Mouse (Mus musculus): ENCODE measurements around the gene Slc35e3. TPM values are rescaled to one million over a fixed set of nuclear protein-coding genes. Genes with fewer than 3 reads are reported as not detected.

Slc35e3 gene
- total and polyA plus RNA-seq, 3 experiments = 2.2 to 9.7 (median 5.0) TPM

DNA sequence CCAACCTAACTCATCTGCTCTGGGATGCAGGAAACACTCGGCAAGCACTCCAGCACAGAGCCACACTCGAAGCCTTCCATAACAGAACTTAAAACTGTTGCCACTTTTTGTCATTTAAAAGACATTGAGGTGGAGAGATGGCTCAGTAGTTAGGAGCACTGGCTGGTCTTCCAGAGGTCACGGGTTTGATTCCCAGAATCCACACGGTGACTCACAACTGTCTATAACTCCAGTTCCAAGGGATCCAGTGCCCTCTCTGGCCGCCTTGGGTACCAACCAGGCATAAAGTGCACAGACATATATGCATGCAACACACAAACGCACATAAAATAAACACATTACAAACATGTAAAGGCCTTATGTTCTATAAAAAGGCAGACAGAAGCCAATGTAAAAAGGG, 15.4 kb upstream of the Slc35e3 start:
- Histone ChIP-seq H3K4me3 (replicated peaks in 1 of 3; ENCODE audit: low read depth in 2 of 3, low read length in 2 of 3, poor library complexity in 1 of 3) (no peak overlapping the region), H3K4me1 (ENCODE audit: control insufficient read depth in 1 of 2, insufficient read depth in 2 of 2) (no peaks in the 10 kb centered on the region), H3K4me2 (ENCODE audit: insufficient read depth, low read depth, poor library complexity, severe bottlenecking) (no peak overlapping the region), H3K27me3 (replicated peaks) (no peaks in the 10 kb centered on the region), H3K9ac (ENCODE audit: insufficient read depth, low read depth) (no peak overlapping the region), H3K36me3 (replicated peaks in 1 of 2; ENCODE audit: control insufficient read depth in 1 of 2, insufficient read depth in 1 of 2, low read length in 1 of 2) (peaks cover 76 to 92% of the 10 kb centered on the region in 2 experiments), H3K27ac (ENCODE audit: insufficient read depth, low read depth) (no peak overlapping the region), H3K9me3 (replicated peaks; ENCODE audit: low read length) (no peaks in the 10 kb centered on the region), H3K79me2 (replicated peaks; ENCODE audit: control insufficient read depth, extremely low read depth, insufficient read depth, poor library complexity, severe bottlenecking) (no peaks in the 10 kb centered on the region)
- in situ Hi-C loops (cut with MboI; ENCODE audit: low pct_ligation_motif_present, low pct_unique_long_range_greater_than_20kb, low sequenced_read_pairs) (no loop called here), dilution Hi-C loops (cut with MboI; ENCODE audit: extremely low pct_ligation_motif_present, extremely low pct_unique_long_range_greater_than_20kb, low sequenced_read_pairs) (no loop called here)
- DNase-seq (ENCODE audit: extremely low read depth) = no peak
- TF ChIP-seq MYC (IDR thresholded peaks at IDR 0.05; ENCODE audit: low read depth, low read length) (no peak), ZNF384 (IDR thresholded peaks at IDR 0.05; ENCODE audit: low read depth, low read length) (no peak), TBP (conservative IDR thresholded peaks at IDR 0.05; ENCODE audit: low read depth, low read length) (no peak), HCFC1 (IDR thresholded peaks at IDR 0.05; ENCODE audit: low read depth, low read length) (no peak), POLR2A (IDR thresholded peaks at IDR 0.05; ENCODE audit: low read depth, low read length) (no peak), JUND (conservative IDR thresholded peaks at IDR 0.05; ENCODE audit: low read depth, low read length) (no peak), MAX (IDR thresholded peaks at IDR 0.05; ENCODE audit: low read length) (no peak), USF2 (conservative IDR thresholded peaks at IDR 0.05; ENCODE audit: low read depth, low read length) (no peak), MEF2A (IDR thresholded peaks at IDR 0.05; ENCODE audit: borderline replicate concordance, low read depth, low read length) (no peak), ELF1 (IDR thresholded peaks at IDR 0.05; ENCODE audit: low read depth, low read length) (no peak), MAFK (IDR thresholded peaks at IDR 0.05; ENCODE audit: insufficient replicate concordance, low read length) (no peak), CTCF (conservative IDR thresholded peaks at IDR 0.05 in 1 of 2, IDR thresholded peaks at IDR 0.05 in 1 of 2; ENCODE audit: low read depth in 2 of 2, low read length in 2 of 2) (no peak), EP300 (IDR thresholded peaks at IDR 0.05; ENCODE audit: low read length) (no peak), TCF12 (IDR thresholded peaks at IDR 0.05; ENCODE audit: low read depth, low read length) (no peak), RCOR1 (conservative IDR thresholded peaks at IDR 0.05; ENCODE audit: low read depth, low read length) (no peak)

DNA sequence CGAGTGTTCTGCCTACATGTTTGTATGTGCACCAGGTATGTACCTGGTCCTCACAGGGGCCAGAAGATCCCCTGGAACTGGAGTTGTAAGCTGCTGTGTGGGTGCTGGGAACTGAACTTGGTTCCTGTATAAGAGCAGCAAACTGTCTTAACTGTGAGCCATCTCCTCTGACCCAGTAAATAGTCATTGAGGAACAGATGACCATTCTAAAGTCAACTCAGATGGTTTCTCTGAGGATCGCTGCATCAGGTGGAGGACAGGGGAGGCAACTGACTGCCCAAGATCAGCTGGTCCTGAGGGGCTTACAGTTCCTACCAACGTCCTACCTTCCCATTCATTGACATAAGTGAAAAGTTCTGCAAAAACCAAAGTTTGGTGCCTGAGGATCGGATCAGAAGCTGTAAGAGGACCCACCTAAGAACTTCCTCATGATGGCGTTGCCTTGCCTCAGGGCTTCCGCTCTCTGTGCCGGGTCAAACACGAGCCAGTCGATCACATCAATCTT, 14.7 kb upstream of the Slc35e3 start:
- dilution Hi-C loops (cut with MboI; ENCODE audit: extremely low pct_ligation_motif_present, extremely low pct_unique_long_range_greater_than_20kb, low sequenced_read_pairs) = no loop called here
- no peak overlapping the region for H3K4me2 ChIP-seq (ENCODE audit: insufficient read depth, low read depth, poor library complexity, severe bottlenecking)
- H3K27ac ChIP-seq (ENCODE audit: insufficient read depth, low read depth) = no peak overlapping the region
- DNase-seq (ENCODE audit: extremely low read depth) = no peak
- in situ Hi-C loops (cut with MboI; ENCODE audit: low pct_ligation_motif_present, low pct_unique_long_range_greater_than_20kb, low sequenced_read_pairs) = no loop called here
- H3K4me3 ChIP-seq (replicated peaks in 1 of 3; ENCODE audit: low read depth in 2 of 3, low read length in 2 of 3, poor library complexity in 1 of 3) = no peak overlapping the region
- no peak for TF ChIP-seq SMC3 (IDR thresholded peaks at IDR 0.05; ENCODE audit: low read depth, low read length)
- TF ChIP-seq CHD2 (IDR thresholded peaks at IDR 0.05; ENCODE audit: low read length) = no peak
- no peak for TF ChIP-seq ELF1 (IDR thresholded peaks at IDR 0.05; ENCODE audit: low read depth, low read length)
- TF ChIP-seq RAD21 (IDR thresholded peaks at IDR 0.05; ENCODE audit: low read depth, low read length) = no peak
- TF ChIP-seq UBTF (IDR thresholded peaks at IDR 0.05; ENCODE audit: low read depth, low read length) = no peak
- no peak for TF ChIP-seq MEF2A (IDR thresholded peaks at IDR 0.05; ENCODE audit: borderline replicate concordance, low read depth, low read length)
- TF ChIP-seq MYC (IDR thresholded peaks at IDR 0.05; ENCODE audit: low read depth, low read length) = no peak
- TF ChIP-seq USF1 (IDR thresholded peaks at IDR 0.05; ENCODE audit: low read depth, low read length) = no peak
- TF ChIP-seq USF2 (conservative IDR thresholded peaks at IDR 0.05; ENCODE audit: low read depth, low read length) = no peak
- no peak for TF ChIP-seq ZC3H11A (IDR thresholded peaks at IDR 0.05; ENCODE audit: low read depth, low read length)
- no peak for TF ChIP-seq ZNF384 (IDR thresholded peaks at IDR 0.05; ENCODE audit: low read depth, low read length)
- TF ChIP-seq EP300 (IDR thresholded peaks at IDR 0.05; ENCODE audit: low read length) = no peak
- no peak for TF ChIP-seq POLR2AphosphoS2 (IDR thresholded peaks at IDR 0.05; ENCODE audit: low read depth, low read length)
- no peak for TF ChIP-seq ZMIZ1 (IDR thresholded peaks at IDR 0.05; ENCODE audit: low read depth, low read length)
- no peak for TF ChIP-seq POLR2A (IDR thresholded peaks at IDR 0.05; ENCODE audit: low read depth, low read length)
- no peak for TF ChIP-seq BHLHE40 (IDR thresholded peaks at IDR 0.05; ENCODE audit: low read depth, low read length)
- TF ChIP-seq RCOR1 (conservative IDR thresholded peaks at IDR 0.05; ENCODE audit: low read depth, low read length) = no peak
- H3K36me3 ChIP-seq (replicated peaks in 1 of 2; ENCODE audit: control insufficient read depth in 1 of 2, insufficient read depth in 1 of 2, low read length in 1 of 2) = peaks cover 71 to 92% of the 10 kb centered on the region in 2 experiments
- H3K27me3 ChIP-seq (replicated peaks) = no peaks in the 10 kb centered on the region
- H3K4me1 ChIP-seq (ENCODE audit: control insufficient read depth in 1 of 2, insufficient read depth in 2 of 2) = no peaks in the 10 kb centered on the region
- H3K9me3 ChIP-seq (replicated peaks; ENCODE audit: low read length) = no peaks in the 10 kb centered on the region
- H3K79me2 ChIP-seq (replicated peaks; ENCODE audit: control insufficient read depth, extremely low read depth, insufficient read depth, poor library complexity, severe bottlenecking) = no peaks in the 10 kb centered on the region
- no peak overlapping the region for H3K9ac ChIP-seq (ENCODE audit: insufficient read depth, low read depth)

All from CH12.LX (cell line).